Mouse (Mus musculus): ENCODE data around the gene Phf20.

GRCm38 (mm10) chr2:156348812-156349211 lies 152.5 kb downstream of the Phf20 start:
- TF ChIP-seq HCFC1 (IDR thresholded peaks at IDR 0.05; ENCODE audit: borderline replicate concordance, insufficient read depth, low read length) = no peak
- TF ChIP-seq MAFK (IDR thresholded peaks at IDR 0.05; ENCODE audit: insufficient read depth, low read depth, low read length) = no peak

All from ES-E14 (cell line).